ENCODE assay signal across 24 mouse cellular contexts in the genomic region with DNA sequence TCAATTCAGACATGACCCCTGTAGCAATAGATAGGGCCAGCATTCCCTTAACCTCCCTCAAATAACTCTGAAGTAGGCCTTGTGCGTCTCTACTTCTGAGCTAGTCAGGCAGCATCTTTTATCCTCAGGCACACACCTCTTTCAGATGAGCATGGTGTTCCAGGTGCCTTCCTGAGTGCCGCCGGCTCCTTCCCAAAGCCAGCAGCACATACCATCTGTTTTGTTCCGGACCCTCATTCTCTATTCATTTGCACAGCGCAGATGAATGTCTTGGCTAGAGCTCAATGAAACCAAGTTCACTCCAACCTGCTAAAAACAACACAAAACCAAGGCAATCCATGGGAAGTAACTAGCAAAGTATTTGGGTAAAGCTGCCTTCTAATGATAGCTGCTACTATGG.
DNase-seq lines count a peak whose midpoint lies in the region; ATAC-seq and TF ChIP-seq lines count a peak whose summit lies in the region.
"Had no signal": no experiment of that assay in that cellular context is flagged by ENCODE, and none has a peak within 500 bp of the region (broad histone marks: within the 10 kb centered on the region; RNA-seq: fewer than 3 reads in every experiment).

No protein-coding gene starts in this region.

- DNase-seq in forebrain, embryonic 10.5 days (ENCODE audit: extremely low spot score, low spot score): no peak
- DNase-seq in layer of hippocampus, adult 2 months (ENCODE audit: low spot score in 2 of 2): peak in 1 of 2 experiments; percentile 13
- no peak for DNase-seq in layer of hippocampus, postnatal 36 days
- peak; percentile 83 for DNase-seq in cerebellum, adult 9-11 months
- DNase-seq in telencephalon, adult 2 months (ENCODE audit: low read depth, low spot score): peak; percentile 16
- no peak for DNase-seq in right cerebral cortex, postnatal 10 days (ENCODE audit: low spot score in 2 of 2)
- no peak for DNase-seq in midbrain, postnatal 0 days (ENCODE audit: low spot score)
- DNase-seq: adrenal gland, postnatal 14 days; kidney, adult 18-20 months; left cerebral cortex, postnatal 4 days; liver; lung, postnatal 10 days; right cerebral cortex, postnatal 14 days; spleen, adult 18-20 months; thymus, adult 2 months had no signal

- H3K27me3 ChIP-seq in forebrain, embryonic 15.5 days: no peaks in the 10 kb centered on the region
- H3K27me3 ChIP-seq in forebrain, embryonic 10.5 days (ENCODE audit: poor library complexity, severe bottlenecking): no peaks in the 10 kb centered on the region
- H3K27me3 ChIP-seq in midbrain, postnatal 0 days (ENCODE audit: insufficient read depth, low read length): no peaks in the 10 kb centered on the region
- H3K27me3 ChIP-seq: embryonic facial prominence, embryonic 13.5 days; midbrain, embryonic 15.5 days; neural tube, embryonic 15.5 days; stomach, embryonic 15.5 days had no signal

- H3K36me3 ChIP-seq in forebrain, embryonic 15.5 days: no peaks in the 10 kb centered on the region
- no peaks in the 10 kb centered on the region for H3K36me3 ChIP-seq in forebrain, embryonic 10.5 days (replicated peaks)
- H3K36me3 ChIP-seq in midbrain, postnatal 0 days (ENCODE audit: insufficient read depth, low read length): no peaks in the 10 kb centered on the region
- H3K36me3 ChIP-seq: embryonic facial prominence, embryonic 13.5 days; G1E; hindbrain, embryonic 10.5 days; midbrain, embryonic 15.5 days; neural tube, embryonic 15.5 days; stomach, embryonic 15.5 days had no signal

- peaks cover 14% of the 10 kb centered on the region for H3K4me1 ChIP-seq in forebrain, embryonic 15.5 days
- no peaks in the 10 kb centered on the region for H3K4me1 ChIP-seq in forebrain, embryonic 10.5 days
- no peaks in the 10 kb centered on the region for H3K4me1 ChIP-seq in midbrain, postnatal 0 days (ENCODE audit: insufficient read depth, low read length)
- H3K4me1 ChIP-seq: embryonic facial prominence, embryonic 13.5 days; hindbrain, embryonic 10.5 days; midbrain, embryonic 15.5 days; neural tube, embryonic 15.5 days; stomach, embryonic 15.5 days had no signal

- H3K4me2 ChIP-seq in forebrain, embryonic 15.5 days (replicated peaks): no peak overlapping the region
- no peak overlapping the region for H3K4me2 ChIP-seq in midbrain, postnatal 0 days (ENCODE audit: low read depth, low read length, poor library complexity, severe bottlenecking)
- H3K4me2 ChIP-seq: embryonic facial prominence, embryonic 13.5 days; midbrain, embryonic 15.5 days; neural tube, embryonic 15.5 days; stomach, embryonic 15.5 days had no signal

- no peak overlapping the region for H3K4me3 ChIP-seq in forebrain, embryonic 15.5 days
- H3K4me3 ChIP-seq in forebrain, embryonic 10.5 days: no peak overlapping the region
- no peak overlapping the region for H3K4me3 ChIP-seq in layer of hippocampus, adult 2 months
- H3K4me3 ChIP-seq in midbrain, postnatal 0 days (ENCODE audit: low read depth, low read length): no peak overlapping the region
- H3K4me3 ChIP-seq: embryonic facial prominence, embryonic 13.5 days; hindbrain, embryonic 10.5 days; midbrain, embryonic 15.5 days; neural tube, embryonic 15.5 days; stomach, embryonic 15.5 days had no signal

- peak overlapping the region; percentile 51 for H3K27ac ChIP-seq in forebrain, embryonic 15.5 days (replicated peaks)
- H3K27ac ChIP-seq in forebrain, embryonic 10.5 days: no peak overlapping the region
- peak overlapping the region; percentile 49; the same call in 1 of the 2 replicates for H3K27ac ChIP-seq in layer of hippocampus, adult 2 months
- no peak overlapping the region for H3K27ac ChIP-seq in midbrain, postnatal 0 days (ENCODE audit: low read depth, low read length)
- H3K27ac ChIP-seq: embryonic facial prominence, embryonic 13.5 days; hindbrain, embryonic 10.5 days; kidney, postnatal 0 days; midbrain, embryonic 15.5 days; neural tube, embryonic 15.5 days; stomach, embryonic 15.5 days had no signal

- H3K9ac ChIP-seq in forebrain, embryonic 15.5 days (replicated peaks): no peak overlapping the region
- H3K9ac ChIP-seq in midbrain, postnatal 0 days (replicated peaks; ENCODE audit: low read length, poor library complexity, severe bottlenecking): no peak overlapping the region
- H3K9ac ChIP-seq: embryonic facial prominence, embryonic 13.5 days; midbrain, embryonic 15.5 days; neural tube, embryonic 15.5 days; stomach, embryonic 15.5 days had no signal

- no peaks in the 10 kb centered on the region for H3K9me3 ChIP-seq in forebrain, embryonic 15.5 days
- no peaks in the 10 kb centered on the region for H3K9me3 ChIP-seq in forebrain, embryonic 10.5 days
- no peaks in the 10 kb centered on the region for H3K9me3 ChIP-seq in midbrain, postnatal 0 days (ENCODE audit: low read length)
- H3K9me3 ChIP-seq: embryonic facial prominence, embryonic 13.5 days; hindbrain, embryonic 10.5 days; midbrain, embryonic 15.5 days; neural tube, embryonic 15.5 days; stomach, embryonic 15.5 days had no signal

- no peak for TF ChIP-seq CTCF in layer of hippocampus, adult 2 months (conservative IDR thresholded peaks at IDR 0.05)
- no peak for TF ChIP-seq CTCF in midbrain, postnatal 0 days (IDR thresholded peaks at IDR 0.05)

- 59% methylated on average over 5 of the region's 5 CpGs for WGBS in forebrain, embryonic 15.5 days
- WGBS in forebrain, embryonic 10.5 days: 92% methylated on average over 5 of the region's 5 CpGs
- WGBS in midbrain, postnatal 0 days: 87% methylated on average over 5 of the region's 5 CpGs

- peak; percentile 49; the same call in 1 of the 2 replicates for ATAC-seq in forebrain, embryonic 15.5 days (replicated peaks)
- no peak for ATAC-seq in midbrain, postnatal 0 days (ENCODE audit: low FRiP score)
- ATAC-seq: activated CD4-positive, CD25-positive, alpha-beta regulatory T cell, adult 4 months; midbrain, embryonic 15.5 days had no signal

Comparison
In these comparisons a context has a peak if more than half of its experiments do, and no peak if none do; other contexts are left out.
1. H3K27ac ChIP-seq: peak in forebrain, embryonic 15.5 days (single experiment) and layer of hippocampus, adult 2 months (single experiment); none in forebrain, embryonic 10.5 days (single experiment) and midbrain, postnatal 0 days (single experiment).
2. DNase-seq: peak in cerebellum, adult 9-11 months (single experiment) and telencephalon, adult 2 months (single experiment); none in forebrain, embryonic 10.5 days (single experiment), layer of hippocampus, postnatal 36 days (0 of 2), right cerebral cortex, postnatal 10 days (0 of 2) and midbrain, postnatal 0 days (single experiment).